Mouse (Mus musculus) cerebellum, postnatal 4 days (tissue): ENCODE measurements around the gene Map2k4.
A peak's percentile ranks its signal among the peaks of the same experiment; 100 is the strongest.

ENCODE experiments used
- DNase-seq, 2 experiments: peaks; one replicate each; pipeline ENCODE4 v3.0.0; 2022; ENCODE audit warnings: low spot score in 2 of 2, mixed read lengths in 1 of 2

The Map2k4 gene

DNA sequence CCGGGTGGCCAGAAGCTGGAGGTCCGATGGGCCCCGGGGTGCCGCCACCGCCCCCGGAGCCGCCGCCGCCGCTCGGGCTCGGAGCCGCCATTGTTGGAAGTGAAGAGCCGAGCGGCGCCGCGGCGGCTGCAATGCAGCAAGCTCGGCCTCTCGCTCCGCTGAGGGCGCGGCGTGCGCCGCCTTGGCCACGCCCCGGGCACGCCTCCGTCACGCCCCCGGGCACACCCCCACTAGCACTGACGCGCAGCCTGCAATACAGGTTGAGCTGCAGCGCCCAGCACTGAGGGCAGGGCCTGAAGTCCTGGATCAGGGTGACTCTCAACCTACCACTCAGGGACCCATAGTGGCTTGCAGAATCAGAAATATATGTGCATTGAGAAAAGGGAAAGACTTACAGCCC, at the start of gene Map2k4:
TSS of gene Map2k4 (minus strand) at position 144 of the 400 bp plus-strand sequence.
- DNase-seq: peak; percentile 77 to 90

DNA sequence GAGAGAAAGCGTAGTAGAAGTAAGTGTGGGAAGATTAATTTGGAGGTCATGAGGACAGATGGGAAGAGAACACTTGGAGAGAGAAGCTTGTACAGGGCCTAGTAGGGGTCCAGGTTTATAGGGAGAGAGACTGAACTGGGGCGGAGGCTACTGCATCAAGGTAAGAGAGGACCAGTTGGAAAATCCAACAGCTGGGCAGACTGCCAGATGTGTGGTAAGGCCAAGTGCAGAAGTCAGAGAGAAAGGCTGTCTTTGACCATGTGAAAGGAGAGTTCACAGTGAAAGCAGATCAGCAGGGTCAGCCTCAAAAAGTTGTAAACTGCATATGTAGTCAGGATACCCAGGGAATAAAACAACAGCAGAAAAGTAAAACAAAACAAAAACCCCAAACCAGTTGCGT, 36.5 kb upstream of the Map2k4 start:
- no peak for DNase-seq

DNA sequence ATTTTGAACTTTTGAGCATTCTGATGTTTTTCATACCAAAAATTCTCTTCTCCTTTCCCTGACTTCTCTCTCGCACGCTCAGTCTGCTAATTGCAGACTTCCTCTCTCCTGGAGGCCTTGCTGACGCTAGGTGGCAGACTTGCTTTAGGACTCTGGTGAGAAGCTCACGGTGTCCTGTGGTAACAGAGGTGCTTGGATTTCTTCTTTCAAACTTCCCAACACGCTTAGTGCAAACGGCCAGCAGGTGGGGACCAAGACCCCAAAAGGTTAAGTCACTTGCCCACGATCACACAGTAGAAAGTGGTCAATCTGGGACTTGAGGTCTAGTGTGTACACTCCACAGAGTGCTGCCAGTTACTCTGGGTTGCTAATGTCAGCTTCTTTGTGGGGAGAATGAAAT, 32.8 kb upstream of the Map2k4 start:
- DNase-seq: peak; percentile 72 to 77

DNA sequence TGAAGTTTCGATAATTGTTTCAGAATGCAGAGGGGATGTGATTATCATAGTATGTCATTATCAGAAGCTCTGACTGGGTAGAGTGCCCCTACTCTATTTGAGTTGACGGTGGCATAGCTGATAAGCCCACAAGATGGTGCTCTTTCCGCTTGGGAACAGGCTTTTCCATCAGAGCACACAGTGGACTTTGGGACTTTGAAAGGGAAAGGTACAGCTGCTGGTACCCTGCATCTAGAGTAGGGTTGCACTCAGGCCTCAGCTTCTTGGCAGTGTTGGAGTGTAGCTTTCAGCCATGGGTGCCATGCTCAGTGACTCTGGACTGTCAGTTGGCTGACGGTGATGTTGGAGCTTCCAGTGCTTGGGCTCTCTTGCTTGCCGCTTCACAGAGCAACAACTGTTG, 32.2 kb upstream of the Map2k4 start:
- DNase-seq: no peak

DNA sequence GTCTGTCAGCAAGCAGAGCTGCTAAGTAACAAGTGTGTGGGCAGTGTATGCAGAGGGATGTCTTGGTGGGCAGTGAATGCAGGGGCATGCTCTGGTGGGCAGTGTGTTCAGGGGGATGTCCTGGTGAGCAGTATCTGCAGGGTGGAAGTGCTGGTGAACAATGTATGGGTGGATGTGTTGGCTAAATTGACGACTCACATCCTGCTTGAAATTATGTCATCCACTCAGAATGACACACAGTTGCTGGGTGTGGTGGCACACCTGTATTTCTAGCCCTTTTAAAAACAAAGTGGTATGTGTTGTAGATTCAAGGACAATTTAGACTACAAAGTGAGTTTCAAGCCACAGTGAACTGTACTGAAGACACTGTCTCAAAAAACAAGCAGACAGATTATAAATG, 30.1 kb upstream of the Map2k4 start:
- no peak for DNase-seq

DNA sequence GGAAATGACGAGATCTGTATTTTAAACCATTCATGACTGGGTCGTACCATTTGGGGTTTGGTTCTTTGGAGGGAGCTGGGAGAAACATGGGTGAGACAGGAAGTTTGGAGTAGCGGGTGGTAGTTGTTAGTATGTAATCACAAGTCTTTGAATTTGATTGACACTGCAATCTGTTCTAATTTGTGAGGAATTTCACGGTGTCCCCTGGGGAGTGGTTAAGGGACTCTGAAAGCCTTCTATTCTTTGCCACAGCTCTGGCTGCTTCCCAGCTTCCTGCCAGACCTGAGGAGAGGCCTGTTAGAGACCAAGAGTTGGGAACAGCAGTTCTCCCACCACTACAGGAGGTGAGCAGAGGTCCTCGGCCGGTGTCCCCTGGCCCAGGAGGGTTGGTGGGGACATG, 28.1 kb upstream of the Map2k4 start:
- no peak for DNase-seq

DNA sequence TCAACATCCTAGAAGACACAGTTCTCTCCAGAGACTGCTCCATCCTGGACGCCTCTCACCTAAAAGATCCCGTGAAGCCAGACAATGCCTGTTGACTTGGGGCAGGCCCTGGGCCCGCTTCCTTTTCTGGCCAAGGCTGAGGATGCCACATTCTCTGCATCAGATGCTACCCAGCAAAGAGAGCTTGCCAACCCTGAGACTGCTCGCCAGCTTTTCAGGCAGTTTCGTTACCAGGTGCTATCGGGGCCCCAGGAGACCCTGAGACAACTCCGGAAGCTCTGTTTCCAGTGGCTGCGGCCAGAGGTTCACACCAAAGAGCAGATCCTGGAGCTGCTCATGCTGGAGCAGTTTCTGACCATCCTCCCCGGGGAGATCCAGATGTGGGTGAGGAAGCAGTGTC, 26.3 kb upstream of the Map2k4 start:
- no peak for DNase-seq

DNA sequence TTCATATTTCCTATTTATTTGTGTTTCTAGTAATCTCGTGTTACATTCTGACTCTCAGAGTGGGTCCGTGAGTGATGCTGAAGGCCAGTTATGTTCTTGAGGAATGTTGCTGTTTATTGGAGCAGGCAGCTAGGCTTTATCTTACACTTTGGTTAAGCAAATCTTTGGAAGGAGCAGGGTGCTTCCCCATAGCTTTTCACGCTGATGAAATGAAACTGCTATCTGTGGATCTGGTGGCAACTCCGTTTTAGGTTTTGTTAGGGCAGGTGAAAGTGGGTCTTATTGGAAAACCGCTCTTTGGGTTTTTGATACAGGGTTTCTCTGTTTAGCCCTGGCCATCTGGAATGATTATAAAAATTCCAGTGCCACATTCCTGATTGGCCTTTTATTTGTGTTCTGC, 24.0 kb upstream of the Map2k4 start:
- no peak for DNase-seq

DNA sequence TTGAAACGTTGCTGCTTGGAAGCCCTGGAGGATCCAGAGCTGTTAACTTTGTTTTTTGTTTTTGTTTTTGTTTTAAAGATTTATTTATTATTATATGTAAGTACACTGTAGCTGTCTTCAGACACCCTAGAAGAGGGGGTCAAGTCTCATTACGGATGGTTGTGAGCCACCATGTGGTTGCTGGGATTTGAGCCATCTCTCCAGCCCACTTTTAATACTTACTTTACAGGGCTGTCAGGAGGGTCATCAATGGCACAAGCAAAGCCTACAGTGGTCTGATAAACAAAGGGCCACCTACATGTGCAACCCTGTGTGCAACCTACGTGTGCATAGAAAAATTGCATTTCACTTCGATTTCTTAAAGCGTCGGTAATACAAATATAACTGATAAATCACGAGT, 19.5 kb upstream of the Map2k4 start:
- DNase-seq: no peak

DNA sequence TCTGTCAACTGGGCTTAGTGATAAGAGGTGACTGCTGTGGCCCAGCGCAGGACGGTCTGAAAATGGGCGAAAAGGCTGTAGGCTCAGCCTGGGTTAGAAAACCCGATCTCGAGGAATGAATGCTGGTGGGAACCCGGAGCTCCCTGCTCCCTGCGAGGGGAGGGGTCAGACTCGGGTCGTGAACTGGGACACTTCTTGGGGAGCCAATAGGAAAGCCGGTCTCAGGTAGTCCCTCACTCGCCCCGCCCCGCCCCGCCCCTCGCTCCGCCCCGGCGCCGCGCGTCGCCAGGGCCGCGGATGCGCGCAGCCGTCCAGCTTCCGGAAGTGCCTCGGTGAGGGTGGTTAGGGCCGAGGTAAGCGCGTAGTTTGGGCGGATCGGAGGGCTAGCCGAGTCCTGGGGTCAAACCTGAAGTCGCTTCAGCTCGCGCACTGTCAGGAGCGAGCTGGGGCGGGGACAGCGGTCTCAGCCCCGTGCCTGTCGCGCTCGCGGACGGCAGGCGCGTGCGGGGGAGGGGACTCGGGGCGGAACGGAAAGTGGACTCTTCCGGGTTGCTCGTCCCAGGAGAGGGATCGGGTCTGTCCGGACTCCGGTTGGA, 18.9 kb upstream of the Map2k4 start, which contains the start of gene Zkscan6:
TSS of gene Zkscan6 (plus strand) at position 267 of the 596 bp plus-strand sequence.
- peak; percentile 59 to 80 for DNase-seq

DNA sequence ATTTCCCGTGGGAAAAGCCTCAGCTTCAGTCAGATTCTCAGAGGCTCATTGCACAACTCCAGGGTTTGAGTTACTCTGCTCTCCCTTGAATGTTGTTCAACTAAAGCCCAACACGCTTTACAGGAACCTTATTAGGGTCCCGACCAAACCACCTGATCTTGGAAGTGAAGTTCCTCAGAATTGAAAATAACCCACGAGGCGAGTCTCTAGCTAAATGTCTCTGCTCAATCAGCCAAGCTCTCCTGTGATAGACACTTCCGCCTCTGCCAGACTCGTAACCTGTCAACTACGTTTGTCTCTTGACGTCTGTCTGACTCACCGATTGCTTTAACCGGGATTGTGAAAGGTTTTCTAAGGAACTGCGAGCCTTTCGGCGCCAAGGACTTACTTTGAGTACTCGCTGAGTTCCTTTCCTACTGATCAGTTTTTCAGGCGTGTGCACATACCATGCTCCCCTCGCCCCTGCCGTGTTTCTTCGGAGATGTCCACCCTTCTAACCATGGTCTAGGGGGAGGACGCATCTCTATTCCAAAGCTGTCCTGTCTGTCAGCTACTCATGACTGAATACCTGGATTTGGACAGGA, 18.3 kb upstream of the Map2k4 start:
- no peak for DNase-seq

DNA sequence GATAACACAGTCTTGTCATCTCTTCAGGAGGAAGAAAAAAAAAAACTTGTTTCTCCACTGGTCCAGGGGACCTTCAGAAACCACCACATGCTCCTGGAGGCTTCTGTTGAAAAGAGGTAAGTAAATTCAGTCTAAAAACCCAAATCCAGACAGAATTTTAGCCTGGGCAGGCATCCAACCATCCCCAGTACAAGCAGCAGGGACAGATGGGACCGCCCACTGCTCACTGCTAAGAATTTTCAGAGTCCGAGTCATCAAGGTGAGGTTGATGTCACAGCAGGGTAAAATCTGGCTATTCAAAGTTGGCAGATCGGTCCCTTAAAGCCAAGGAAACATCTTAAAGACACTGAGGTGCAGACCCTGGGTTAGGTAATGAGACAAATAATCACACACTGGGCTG, 13.8 kb upstream of the Map2k4 start:
- DNase-seq: peak in 1 of 2 experiments; percentile 38

DNA sequence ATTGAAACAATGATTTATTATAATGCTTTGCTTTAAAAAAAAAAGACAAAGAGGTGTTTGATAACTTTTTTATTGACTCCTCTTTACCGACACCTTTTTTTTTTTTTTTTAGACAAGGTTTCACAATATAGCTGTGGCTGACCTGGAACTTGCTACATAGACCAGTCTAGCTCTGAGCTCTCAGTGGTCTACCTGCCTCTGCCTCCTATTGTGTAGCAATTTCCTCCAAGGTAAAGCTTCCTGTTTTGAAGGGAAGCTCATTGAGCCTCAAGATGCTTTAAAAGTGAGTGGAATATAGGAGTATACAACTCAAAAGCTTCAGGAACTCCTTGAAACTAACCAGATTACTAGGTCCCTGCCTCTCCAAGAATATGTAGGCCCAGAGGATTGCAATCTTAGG, 7.8 kb upstream of the Map2k4 start:
- no peak for DNase-seq

DNA sequence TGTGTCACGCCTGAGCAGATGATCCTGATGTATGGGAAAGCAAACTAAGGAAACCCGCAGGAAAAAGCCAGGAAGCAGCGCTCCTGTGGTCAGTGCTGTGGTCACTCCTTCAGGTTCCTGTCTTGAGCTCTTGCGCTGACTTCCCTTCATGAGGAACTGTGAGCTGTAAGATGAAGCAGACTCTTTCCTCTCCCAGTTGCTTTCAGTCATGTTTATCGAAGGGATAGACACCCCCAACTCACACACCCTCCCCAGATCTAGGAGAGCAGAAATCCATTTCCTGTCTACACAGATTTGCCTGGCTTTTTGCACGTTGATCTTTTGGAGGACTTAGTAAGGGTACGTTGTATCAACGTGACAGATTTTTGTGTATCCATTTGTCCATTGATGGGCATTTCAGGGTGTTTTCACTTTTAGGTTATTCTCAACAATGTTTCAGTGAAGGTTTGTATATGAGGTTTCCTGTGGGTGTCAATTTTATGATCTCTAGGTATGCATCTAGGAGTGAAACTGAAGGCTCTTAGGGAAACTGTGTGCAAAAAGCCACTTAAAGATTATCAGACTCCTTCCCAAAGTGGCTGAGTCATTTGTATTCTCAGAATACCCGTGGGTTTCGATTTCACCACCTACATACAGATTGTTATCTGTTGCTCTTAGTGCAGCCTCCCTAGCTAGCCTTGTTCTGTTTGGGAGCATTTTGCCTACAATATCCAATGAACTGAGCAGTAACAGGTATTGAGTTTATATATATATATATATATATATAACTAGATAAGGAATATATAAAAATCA, 6.5 kb upstream of the Map2k4 start:
- DNase-seq: no peak

DNA sequence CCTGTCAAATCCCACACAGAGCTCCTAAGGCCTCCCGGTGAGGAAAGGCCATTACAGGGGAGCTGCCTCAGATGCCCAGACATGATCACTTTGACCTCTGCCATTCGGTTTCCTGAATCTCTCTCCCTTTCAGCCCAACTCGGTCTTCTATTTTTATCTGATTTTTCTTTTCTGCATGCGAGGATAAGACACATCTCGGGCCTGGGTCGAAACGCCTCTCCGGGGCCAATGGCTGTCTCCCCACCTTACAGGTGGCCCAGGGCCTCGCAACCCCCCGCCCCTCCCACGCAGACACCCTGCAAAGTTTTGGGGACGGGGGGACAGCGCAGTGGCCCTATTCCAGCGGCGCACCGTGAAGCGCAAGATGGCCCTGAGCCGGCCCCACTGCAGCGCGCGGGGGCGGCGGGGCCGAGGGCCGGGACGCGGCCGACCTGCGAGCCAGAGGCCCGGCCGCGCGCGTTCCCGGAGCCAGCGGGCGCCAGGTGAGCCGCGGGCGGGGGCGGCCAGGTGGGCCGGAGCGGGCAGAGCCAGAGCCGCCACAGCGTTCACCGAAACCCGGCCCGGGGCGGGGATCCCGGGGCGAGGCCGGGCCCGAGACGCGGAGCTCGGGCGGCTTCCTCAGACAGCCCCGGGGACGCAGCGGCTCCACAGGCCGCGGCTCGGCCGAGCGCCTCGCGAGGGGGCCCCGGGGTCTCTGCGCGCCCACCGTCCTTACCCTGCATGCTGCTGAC, 511 bp downstream of the Map2k4 start:
- DNase-seq: no peak

DNA sequence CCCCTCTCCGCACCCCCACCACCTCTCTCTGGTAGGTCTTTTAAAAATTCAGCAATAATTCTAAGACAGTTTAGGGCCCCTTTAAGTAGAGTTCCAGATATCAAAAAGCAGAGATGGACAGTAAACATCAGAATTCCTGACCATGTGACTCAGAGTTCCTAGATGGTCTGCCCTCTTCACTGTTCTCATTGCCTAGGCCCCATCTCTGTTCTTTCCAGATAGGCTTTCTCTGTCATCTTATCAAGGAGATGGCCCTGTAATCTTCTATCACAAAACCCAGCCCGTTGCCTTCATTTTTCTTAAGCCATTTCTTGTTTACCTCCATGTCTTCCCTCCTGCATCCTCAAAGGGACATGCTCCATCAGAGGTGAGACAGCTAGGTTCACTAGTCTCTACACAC, 1.9 kb downstream of the Map2k4 start:
- DNase-seq: no peak

DNA sequence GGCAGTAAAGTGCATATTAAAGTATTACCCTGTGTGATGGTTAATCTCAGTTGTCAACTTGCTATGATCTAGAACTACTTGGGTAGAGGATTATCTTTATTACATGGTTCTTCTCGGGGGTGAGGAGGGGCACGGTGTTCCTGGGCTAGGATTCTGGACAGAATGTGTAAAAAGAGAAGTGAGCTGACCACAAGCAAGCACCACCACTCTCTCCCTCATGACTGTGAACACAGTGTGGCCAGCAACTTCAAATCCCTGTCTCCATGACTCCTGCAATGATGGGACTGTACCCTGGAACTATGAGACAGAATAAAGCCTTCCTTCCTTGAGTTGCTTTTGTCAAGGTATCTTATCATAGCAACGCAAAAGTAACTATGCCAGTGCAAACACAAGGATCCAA, 6.5 kb downstream of the Map2k4 start:
- DNase-seq: no peak

DNA sequence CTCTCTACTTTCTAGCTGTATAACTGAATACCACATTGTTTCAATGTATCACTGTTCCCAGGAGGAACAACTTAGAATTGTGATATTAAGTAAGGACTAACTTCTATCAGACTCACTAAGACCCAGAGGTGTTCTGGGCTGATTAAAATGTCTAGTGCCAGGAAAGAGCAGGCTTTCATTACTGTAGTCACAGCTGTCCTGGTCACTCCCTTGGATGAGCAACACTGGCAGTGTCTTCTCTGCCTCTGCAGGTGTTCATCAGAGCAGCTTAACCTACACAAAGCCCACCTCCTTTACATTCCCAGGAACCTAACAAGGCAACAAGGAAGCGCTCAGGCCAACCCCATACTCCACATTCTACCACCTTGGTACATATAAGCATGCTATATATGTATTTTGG, 8.5 kb downstream of the Map2k4 start:
- no peak for DNase-seq

DNA sequence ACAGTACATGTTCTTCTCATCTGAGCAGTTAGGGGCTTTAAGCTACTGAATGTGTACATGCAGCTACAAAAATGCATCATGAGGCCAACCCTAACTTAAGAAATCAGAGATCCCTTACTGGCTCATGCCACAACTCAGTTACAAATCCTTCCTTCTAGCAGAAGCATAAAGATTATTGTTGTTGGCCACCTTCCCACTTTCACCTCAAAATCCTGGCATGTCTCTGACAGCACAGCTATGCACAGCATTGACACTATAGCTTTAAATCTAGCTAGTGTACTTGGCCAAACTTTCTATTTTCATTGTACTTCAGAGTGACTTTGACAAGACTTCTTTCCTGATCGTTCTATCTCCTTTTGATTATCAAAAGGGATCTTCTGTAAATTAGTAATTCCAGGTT, 9.0 kb downstream of the Map2k4 start:
- no peak for DNase-seq

DNA sequence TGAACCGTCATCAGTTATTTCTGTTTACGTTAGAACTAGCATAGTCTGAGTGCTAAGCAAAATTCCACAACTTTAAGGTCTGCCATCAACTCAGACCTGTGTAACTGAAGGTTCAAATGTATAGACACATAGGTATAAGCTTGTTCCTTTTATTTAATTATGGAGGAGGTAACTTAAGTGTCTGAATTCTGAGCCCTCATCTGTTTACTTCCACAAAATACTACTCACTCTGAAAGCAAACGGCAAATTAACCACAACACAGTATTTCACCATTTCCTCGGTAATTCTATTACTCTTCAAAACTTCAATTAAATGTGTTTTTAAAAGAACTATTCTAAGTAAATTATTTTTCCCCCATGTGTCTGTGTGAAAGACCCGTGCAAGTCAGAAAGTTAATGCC, 10.3 kb downstream of the Map2k4 start:
- DNase-seq: no peak

DNA sequence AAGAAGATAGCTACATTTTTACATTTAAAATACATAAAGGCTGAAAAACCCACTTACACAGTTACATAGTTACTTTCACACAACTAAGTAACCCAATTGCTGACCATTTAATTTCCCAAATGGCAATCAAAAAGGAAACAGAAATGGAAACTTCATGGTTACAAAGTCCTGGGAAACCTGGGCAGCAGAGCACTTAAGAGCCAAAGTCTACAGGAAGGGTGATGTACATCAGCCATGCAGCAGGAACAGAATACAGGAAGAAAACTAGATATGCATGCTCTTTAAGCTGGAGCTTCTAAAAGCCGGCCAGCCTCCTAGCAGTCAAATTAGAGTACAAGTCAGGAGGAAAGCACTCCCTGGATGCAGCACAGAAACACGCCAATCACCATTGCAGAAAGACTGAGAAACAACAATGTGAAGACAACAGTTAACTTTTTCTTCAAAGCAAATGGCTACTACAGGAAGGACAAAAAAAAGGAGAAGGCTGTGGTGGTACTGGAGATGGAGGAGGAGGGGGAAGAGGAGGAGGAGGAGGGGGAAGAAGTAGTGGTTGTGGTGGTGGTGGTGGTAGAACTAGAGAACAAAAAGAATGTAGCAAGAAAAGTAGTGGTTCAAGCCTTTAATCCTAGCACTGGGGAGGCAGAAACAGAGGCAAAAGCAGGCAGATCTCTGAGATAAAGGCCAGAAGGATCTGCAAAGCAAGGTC, 11.0 kb downstream of the Map2k4 start:
- no peak for DNase-seq
